Mouse (Mus musculus) CH12.LX (cell line): Measurements from ENCODE around the gene Isca2. TPM values are rescaled to one million over a fixed set of nuclear protein-coding genes. Genes with fewer than 3 reads are reported as not detected.
A peak's percentile ranks its signal among the peaks of the same experiment; 100 is the strongest.

Source experiments
- DNase-seq: peaks from one replicate; pipeline ENCODE4 v3.0.0-alpha.2; 2013; ENCODE audit errors: extremely low read depth
- H3K27ac ChIP-seq: 2 replicates; pipeline ENCODE4 v1.5.1; 2012; ENCODE audit warnings: low read depth, mild to moderate bottlenecking, control low read depth, moderate library complexity; ENCODE audit not compliant: insufficient read depth
- H3K27me3 ChIP-seq: replicated peaks from 2 replicates; pipeline ENCODE3; 2012; ENCODE audit warnings: inconsistent platforms
- H3K36me3 ChIP-seq, 2 experiments: replicated peaks in 1 of 2; 2 replicates each; pipeline versions ENCODE3 to v1.6.1; 2012; ENCODE audit warnings: inconsistent platforms in 1 of 2, low read length in 1 of 2, mild to moderate bottlenecking in 1 of 2, mixed read lengths in 1 of 2, moderate library complexity in 1 of 2; ENCODE audit not compliant: control insufficient read depth in 1 of 2, insufficient read depth in 1 of 2
- H3K4me1 ChIP-seq, 2 experiments: 2 replicates each; pipeline ENCODE4 v1.6.1; 2012; ENCODE audit warnings: inconsistent platforms in 1 of 2, moderate library complexity in 1 of 2; ENCODE audit not compliant: insufficient read depth in 2 of 2, control insufficient read depth in 1 of 2
- H3K4me2 ChIP-seq: 2 replicates; pipeline ENCODE4 v1.6.1; 2012; ENCODE audit warnings: low read depth, mild to moderate bottlenecking, control low read depth; ENCODE audit not compliant: poor library complexity, insufficient read depth, severe bottlenecking
- H3K4me3 ChIP-seq, 3 experiments: fragments of 150-350 bp in 1 of 3; sonication (generic) in 1 of 3; replicated peaks in 1 of 3; 2 replicates each; pipeline versions ENCODE3 to v1.5.1; 2011 to 2012; ENCODE audit warnings: low read depth in 2 of 3, low read length in 2 of 3, mild to moderate bottlenecking in 2 of 3, moderate library complexity in 2 of 3, control low read depth in 1 of 3, improper control_type of control experiment in 1 of 3, inconsistent platforms in 1 of 3, mixed read lengths in 1 of 3; ENCODE audit not compliant: poor library complexity in 1 of 3
- H3K79me2 ChIP-seq: replicated peaks from 2 replicates; pipeline ENCODE4 v1.6.1; 2012; ENCODE audit warnings: mild to moderate bottlenecking, moderate library complexity; ENCODE audit not compliant: control insufficient read depth, poor library complexity, insufficient read depth, severe bottlenecking; ENCODE audit errors: extremely low read depth
- H3K9ac ChIP-seq: 2 replicates; pipeline ENCODE4 v1.6.1; 2012; ENCODE audit warnings: low read depth, mild to moderate bottlenecking, control low read depth, moderate library complexity; ENCODE audit not compliant: insufficient read depth
- H3K9me3 ChIP-seq: replicated peaks from 2 replicates; pipeline ENCODE3; 2012; ENCODE audit warnings: low read length, inconsistent platforms, mixed read lengths
- CHD1 ChIP-seq: IDR thresholded peaks from 2 replicates; pipeline ENCODE4 v1.6.1; 2012; ENCODE audit warnings: low read depth, low read length, improper control_type of control experiment, inconsistent platforms
- CHD2 ChIP-seq: IDR thresholded peaks from 2 replicates; pipeline ENCODE4 v1.6.1; 2011; ENCODE audit warnings: low read length, improper control_type of control experiment
- CTCF ChIP-seq, 2 experiments: IDR thresholded peaks in 1 of 2; conservative IDR thresholded peaks in 1 of 2; 2 replicates each; pipeline ENCODE4 v1.5.1; 2011 to 2012; ENCODE audit warnings: low read depth in 2 of 2, low read length in 2 of 2, improper control_type of control experiment in 1 of 2, inconsistent platforms in 1 of 2, mild to moderate bottlenecking in 1 of 2, moderate library complexity in 1 of 2
- EP300 ChIP-seq: IDR thresholded peaks from 2 replicates; pipeline ENCODE4 v1.6.1; 2011; ENCODE audit warnings: low read length, improper control_type of control experiment
- ETS1 ChIP-seq: conservative IDR thresholded peaks from 2 replicates; pipeline ENCODE4 v1.6.1; 2012; ENCODE audit warnings: low read depth, mild to moderate bottlenecking, inconsistent platforms, low read length, improper control_type of control experiment, moderate library complexity
- GABPA ChIP-seq: IDR thresholded peaks from 2 replicates; pipeline ENCODE4 v1.6.1; 2012; ENCODE audit warnings: low read depth, low read length, improper control_type of control experiment, inconsistent platforms; ENCODE audit not compliant: insufficient replicate concordance
- HCFC1 ChIP-seq: IDR thresholded peaks from 2 replicates; pipeline ENCODE4 v1.6.1; 2012; ENCODE audit warnings: low read depth, mild to moderate bottlenecking, inconsistent platforms, low read length, improper control_type of control experiment
- IRF4 ChIP-seq: IDR thresholded peaks from 2 replicates; pipeline ENCODE4 v1.6.1; 2014; ENCODE audit warnings: low read depth, mild to moderate bottlenecking, inconsistent platforms, low read length, improper control_type of control experiment
- JUN ChIP-seq: IDR thresholded peaks from 2 replicates; pipeline ENCODE4 v1.6.1; 2011; ENCODE audit warnings: low read depth, mild to moderate bottlenecking, low read length, improper control_type of control experiment, moderate library complexity; ENCODE audit not compliant: insufficient read depth
- MAFK ChIP-seq: IDR thresholded peaks from 2 replicates; pipeline ENCODE4 v1.6.1; 2011; ENCODE audit warnings: low read length, improper control_type of control experiment; ENCODE audit not compliant: insufficient replicate concordance
- MAX ChIP-seq: IDR thresholded peaks from 2 replicates; pipeline ENCODE4 v1.6.1; 2011; ENCODE audit warnings: low read length, improper control_type of control experiment
- MAZ ChIP-seq: IDR thresholded peaks from 2 replicates; pipeline ENCODE4 v1.6.1; 2012; ENCODE audit warnings: low read depth, mild to moderate bottlenecking, inconsistent platforms, low read length, improper control_type of control experiment, moderate library complexity
- MXI1 ChIP-seq: IDR thresholded peaks from 2 replicates; pipeline ENCODE4 v1.6.1; 2011; ENCODE audit warnings: mild to moderate bottlenecking, low read depth, low read length, improper control_type of control experiment
- MYC ChIP-seq: IDR thresholded peaks from 2 replicates; pipeline ENCODE4 v1.6.1; 2011; ENCODE audit warnings: low read depth, mild to moderate bottlenecking, improper control_type of control experiment, low read length
- NELFE ChIP-seq: IDR thresholded peaks from 2 replicates; pipeline ENCODE4 v1.6.1; 2011; ENCODE audit warnings: low read depth, low read length, improper control_type of control experiment
- RCOR1 ChIP-seq: conservative IDR thresholded peaks from 2 replicates; pipeline ENCODE4 v1.6.1; 2012; ENCODE audit warnings: low read depth, mild to moderate bottlenecking, inconsistent platforms, low read length, improper control_type of control experiment
- SIN3A ChIP-seq: IDR thresholded peaks from 2 replicates; pipeline ENCODE4 v1.6.1; 2012; ENCODE audit warnings: low read length, improper control_type of control experiment, inconsistent platforms
- UBTF ChIP-seq: IDR thresholded peaks from 2 replicates; pipeline ENCODE4 v1.6.1; 2012; ENCODE audit warnings: low read depth, mild to moderate bottlenecking, inconsistent platforms, low read length, improper control_type of control experiment, moderate library complexity
- USF1 ChIP-seq: IDR thresholded peaks from 2 replicates; pipeline ENCODE4 v1.6.1; 2014; ENCODE audit warnings: low read depth, mild to moderate bottlenecking, inconsistent platforms, low read length, improper control_type of control experiment
- USF2 ChIP-seq: conservative IDR thresholded peaks from 2 replicates; pipeline ENCODE4 v1.6.1; 2011; ENCODE audit warnings: low read depth, low read length, improper control_type of control experiment
- ZC3H11A ChIP-seq: IDR thresholded peaks from 2 replicates; pipeline ENCODE4 v1.6.1; 2012; ENCODE audit warnings: low read depth, mild to moderate bottlenecking, inconsistent platforms, low read length, improper control_type of control experiment
- ZNF384 ChIP-seq: IDR thresholded peaks from 2 replicates; pipeline ENCODE4 v1.6.1; 2012; ENCODE audit warnings: low read depth, low read length, improper control_type of control experiment, inconsistent platforms
- dilution Hi-C: fragments of 300-500 bp; cut with MboI; formaldehyde crosslinking; loops from 2 replicates; pipeline ENCODE4 v1.14.3; 2020; ENCODE audit warnings: low sequenced_read_pairs; ENCODE audit not compliant: extremely low pct_unique_long_range_greater_than_20kb, extremely low pct_ligation_motif_present
- in situ Hi-C: fragments of 300-500 bp; cut with MboI; formaldehyde crosslinking; loops from 3 replicates; pipeline ENCODE4 v1.14.3; 2019; ENCODE audit warnings: low sequenced_read_pairs, low pct_ligation_motif_present, low pct_unique_long_range_greater_than_20kb, mixed read lengths
- polyA plus RNA-seq: library from polyadenylated mRNA; unstranded; fragments of >175 nt; gene quantifications from 2 replicates; pipeline ENCODE4 v1.2.1, GENCODE M21; 2012; ENCODE audit warnings: low read depth; ENCODE audit not compliant: insufficient read length
- total RNA-seq, 2 experiments: library from RNA; depleted of rRNA; stranded (reverse); fragments of 300-350 nt in 1 of 2; fragments of >200 nt in 1 of 2; gene quantifications; 2 replicates each; pipeline ENCODE4 v1.2.3; 2012 to 2014

The Isca2 gene
- total and polyA plus RNA-seq, 3 experiments, result 55.1 to 90.4 (median 59.1) TPM

- dilution Hi-C loops, result no loop called here
- Histone ChIP-seq H3K9me3 (no peaks in the 10 kb centered on the region), H3K4me1 (no peaks in the 10 kb centered on the region), H3K9ac (no peak overlapping the region), H3K79me2 (no peaks in the 10 kb centered on the region), H3K4me3 (no peak overlapping the region), H3K36me3 (no peaks in the 10 kb centered on the region), H3K27me3 (peaks cover 23% of the 10 kb centered on the region), H3K4me2 (no peak overlapping the region), H3K27ac (no peak overlapping the region)
- DNase-seq, result no peak
- in situ Hi-C loops, result no loop called here
- TF ChIP-seq ZNF384, result no peak
- no peak for TF ChIP-seq CHD1
- no peak for TF ChIP-seq SIN3A
- TF ChIP-seq CHD2, result no peak
- no peak for TF ChIP-seq MYC
- TF ChIP-seq NELFE, result no peak
- no peak for TF ChIP-seq ETS1
Observed at GRCm38 (mm10) chr12:84794647-84795046, 21.6 kb downstream of the Isca2 start.

GRCm38 (mm10) chr12:84799086-84799485 is 26.0 kb downstream of the Isca2 start:
- Histone ChIP-seq H3K9me3 (no peaks in the 10 kb centered on the region), H3K27me3 (peaks cover 26% of the 10 kb centered on the region), H3K9ac (no peak overlapping the region), H3K79me2 (no peaks in the 10 kb centered on the region), H3K27ac (no peak overlapping the region), H3K4me2 (no peak overlapping the region), H3K36me3 (no peaks in the 10 kb centered on the region), H3K4me3 (no peak overlapping the region), H3K4me1 (peaks cover 19 to 27% of the 10 kb centered on the region in 2 experiments)
- TF ChIP-seq MXI1, result no peak
- no peak for TF ChIP-seq MAX
- TF ChIP-seq CHD2, result no peak
- TF ChIP-seq EP300, result no peak
- TF ChIP-seq MAZ, result no peak
- no peak for TF ChIP-seq HCFC1
- in situ Hi-C loops, result no loop called here
- DNase-seq, result no peak
- dilution Hi-C loops, result no loop called here

- H3K36me3 ChIP-seq, result no peaks in the 10 kb centered on the region
- dilution Hi-C loops, result no loop called here
Observed at GRCm38 (mm10) chr12:84800419-84800818, 27.4 kb downstream of the Isca2 start.

More at GRCm38 (mm10) chr12:84800419-84800818, 27.4 kb downstream of the Isca2 start:
- no peak overlapping the region for H3K4me3 ChIP-seq
- in situ Hi-C loops, result loop anchor here (25.0 kb wide), 1 partner anchor 187 kb away; the partner anchor contains the start of gene Ylpm1
- peaks cover 23% of the 10 kb centered on the region for H3K27me3 ChIP-seq
- 0 out of 2 replicates have a peak overlapping the region, but pooled peaks have one; percentile 17 for H3K4me2 ChIP-seq
- H3K27ac ChIP-seq, result no peak overlapping the region
- H3K79me2 ChIP-seq, result no peaks in the 10 kb centered on the region
- H3K4me1 ChIP-seq, result peaks cover 19 to 29% of the 10 kb centered on the region in 2 experiments
- no peaks in the 10 kb centered on the region for H3K9me3 ChIP-seq
- H3K9ac ChIP-seq, result no peak overlapping the region
- no peak for TF ChIP-seq ZC3H11A
- no peak for TF ChIP-seq NELFE
- TF ChIP-seq RCOR1, result no peak
- no peak for TF ChIP-seq CHD2
- no peak for TF ChIP-seq UBTF
- no peak for TF ChIP-seq GABPA
- no peak for TF ChIP-seq HCFC1
- TF ChIP-seq MYC, result no peak
- no peak for TF ChIP-seq MAZ
- TF ChIP-seq SIN3A, result no peak
- no peak for TF ChIP-seq USF1
- TF ChIP-seq ETS1, result no peak
- no peak for TF ChIP-seq USF2
- TF ChIP-seq JUN, result no peak
- TF ChIP-seq MAFK, result no peak
- no peak for TF ChIP-seq CTCF (conservative IDR thresholded peaks at IDR 0.05 in 1 of 2, IDR thresholded peaks at IDR 0.05 in 1 of 2; ENCODE audit: low read depth in 2 of 2, low read length in 2 of 2)
- TF ChIP-seq IRF4, result no peak
- no peak for DNase-seq
